Mouse (Mus musculus) frontal cortex, postnatal 14 days (tissue): ENCODE data around the gene Lamb1.
A peak's percentile ranks its signal among the peaks of the same experiment; 100 is the strongest.

ENCODE experiments used
- DNase-seq, 2 experiments: peaks; one replicate each; pipeline ENCODE4 v3.0.0; 2022; ENCODE audit warnings: low spot score in 2 of 2

Lamb1 gene

DNA sequence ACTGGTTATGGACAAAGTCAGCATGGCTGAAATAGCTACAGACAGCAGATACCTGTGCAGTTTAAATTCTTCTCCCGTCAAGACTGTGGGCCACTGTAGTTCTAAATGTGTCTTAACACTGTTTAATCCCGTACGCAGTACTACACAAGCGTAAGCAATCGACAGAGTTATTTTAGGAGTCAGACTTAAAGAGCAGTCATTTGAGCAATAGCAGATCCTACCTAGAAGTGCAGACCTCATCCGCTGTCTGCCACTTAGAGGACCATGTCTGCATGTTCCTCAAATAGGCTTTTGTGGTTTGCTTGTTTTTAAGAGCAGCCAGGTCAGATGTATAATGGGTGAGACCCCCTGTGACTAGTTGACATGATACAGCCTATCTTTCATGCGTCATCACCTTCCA is 49.3 kb downstream of the Lamb1 start:
- no peak for DNase-seq

- no peak for DNase-seq
These were observed 50.9 kb downstream of the Lamb1 start for GRCm38 (mm10) chr12:31315961-31316360.

GRCm38 (mm10) chr12:31317670-31318408 is 52.8 kb downstream of the Lamb1 start:
- no peak for DNase-seq

DNA sequence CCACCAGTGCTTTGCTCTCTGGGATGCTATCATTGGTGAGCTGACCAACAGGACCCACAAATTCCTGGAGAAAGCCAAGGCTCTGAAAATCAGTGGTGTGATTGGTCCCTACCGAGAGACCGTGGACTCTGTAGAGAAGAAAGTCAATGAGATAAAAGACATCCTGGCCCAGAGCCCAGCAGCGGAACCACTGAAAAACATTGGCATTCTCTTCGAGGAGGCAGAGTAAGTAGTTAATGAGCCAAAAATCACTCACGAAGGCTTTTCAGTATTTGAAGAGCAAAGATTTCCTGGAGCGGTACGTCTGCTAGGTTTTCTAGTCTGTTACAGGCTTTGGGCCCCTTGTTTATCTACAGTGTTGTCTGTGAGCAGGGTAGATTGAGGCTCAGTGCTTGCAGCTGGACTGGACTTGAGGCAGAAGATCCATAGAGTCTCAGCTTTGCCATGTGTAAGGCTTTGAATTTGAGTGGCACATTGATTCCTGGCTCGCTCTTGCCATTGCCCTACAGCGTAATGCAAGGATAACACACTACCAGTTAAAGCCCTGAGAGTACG is 53.5 kb downstream of the Lamb1 start:
- DNase-seq: no peak

- DNase-seq: no peak
These were observed 55.8 kb downstream of the Lamb1 start for GRCm38 (mm10) chr12:31320817-31321216.

DNA sequence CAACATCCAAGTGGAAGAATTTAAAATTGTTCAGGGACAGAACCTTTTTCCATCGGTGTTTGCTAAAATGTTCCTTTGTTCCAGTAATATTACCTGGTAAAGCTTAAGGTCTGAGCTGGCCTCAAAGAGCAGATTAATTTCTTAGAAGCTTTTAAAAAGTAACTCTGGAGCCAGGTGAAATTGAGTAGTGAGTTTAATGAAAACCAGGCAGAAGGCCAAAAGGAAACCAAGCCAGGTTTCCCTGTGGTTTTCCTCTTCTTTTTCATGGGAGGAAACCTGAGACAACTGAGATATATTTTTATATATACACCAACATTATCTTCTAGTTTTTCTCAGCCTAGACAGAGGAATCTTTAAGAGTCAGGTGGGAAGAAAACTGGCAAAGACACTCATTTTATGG is 56.5 kb downstream of the Lamb1 start:
- no peak for DNase-seq

DNA sequence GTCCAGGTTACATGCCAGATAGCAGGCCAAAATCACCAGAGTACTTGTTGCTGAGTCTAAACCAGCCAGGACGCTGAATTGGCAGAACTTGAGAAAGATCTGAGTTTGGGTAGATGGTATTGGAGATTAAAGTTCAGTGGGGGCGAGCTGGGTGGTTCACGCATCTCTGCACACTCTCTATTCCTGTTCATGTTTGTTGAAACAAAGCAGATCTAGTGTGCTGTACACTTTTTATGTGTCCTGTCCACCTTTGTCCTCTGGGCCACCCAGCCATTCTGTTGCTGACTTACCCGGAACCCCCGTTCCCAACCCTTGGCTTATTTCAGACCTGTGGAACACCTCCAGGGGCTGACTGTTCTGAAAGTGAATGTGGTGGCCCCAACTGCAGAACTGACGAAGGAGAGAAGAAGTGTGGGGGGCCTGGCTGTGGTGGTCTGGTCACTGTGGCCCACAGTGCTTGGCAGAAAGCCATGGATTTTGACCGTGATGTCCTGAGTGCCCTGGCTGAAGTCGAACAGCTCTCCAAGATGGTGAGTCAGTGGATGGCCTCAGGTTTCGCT is 58.2 kb downstream of the Lamb1 start:
- DNase-seq: no peak

- DNase-seq: no peak
These were observed 62.1 kb downstream of the Lamb1 start for GRCm38 (mm10) chr12:31327139-31327538.

GRCm38 (mm10) chr12:31333261-31333660 is 68.2 kb downstream of the Lamb1 start:
- no peak for DNase-seq

DNA sequence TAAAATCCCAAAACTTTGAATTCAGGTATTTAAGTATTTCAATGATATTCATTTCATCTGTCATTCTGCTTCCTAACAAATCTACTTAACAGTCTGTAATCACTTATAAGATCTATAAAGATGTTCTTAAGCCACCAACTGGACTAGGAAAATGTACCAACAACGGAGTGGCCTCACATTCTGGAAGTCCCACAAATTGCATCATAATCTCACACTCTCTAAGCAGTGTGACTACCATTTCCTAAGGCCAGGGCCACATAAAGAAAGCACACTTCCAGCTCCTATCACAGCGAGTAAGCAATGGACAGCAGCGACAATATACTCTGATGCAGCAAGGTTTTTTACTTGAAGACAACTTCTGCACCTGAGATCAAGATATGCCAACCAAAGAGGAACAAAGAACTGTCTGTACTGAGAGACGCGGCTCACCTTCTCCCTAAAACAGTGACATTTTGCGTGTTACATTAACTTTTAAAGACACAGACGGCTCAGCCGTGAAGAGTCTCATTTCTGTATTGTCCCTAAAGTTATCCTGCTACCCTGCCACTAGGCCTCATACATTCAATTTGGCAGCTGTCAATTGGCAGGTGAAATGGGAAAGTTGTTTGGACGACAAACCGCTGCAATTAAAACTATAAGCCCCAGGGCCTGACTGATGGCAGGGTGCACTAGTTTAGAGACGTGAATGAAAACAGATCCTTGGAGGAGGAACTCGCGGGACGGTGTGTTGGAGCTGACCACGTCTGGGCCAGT is 85.3 kb downstream of the Lamb1 start:
- no peak for DNase-seq

DNA sequence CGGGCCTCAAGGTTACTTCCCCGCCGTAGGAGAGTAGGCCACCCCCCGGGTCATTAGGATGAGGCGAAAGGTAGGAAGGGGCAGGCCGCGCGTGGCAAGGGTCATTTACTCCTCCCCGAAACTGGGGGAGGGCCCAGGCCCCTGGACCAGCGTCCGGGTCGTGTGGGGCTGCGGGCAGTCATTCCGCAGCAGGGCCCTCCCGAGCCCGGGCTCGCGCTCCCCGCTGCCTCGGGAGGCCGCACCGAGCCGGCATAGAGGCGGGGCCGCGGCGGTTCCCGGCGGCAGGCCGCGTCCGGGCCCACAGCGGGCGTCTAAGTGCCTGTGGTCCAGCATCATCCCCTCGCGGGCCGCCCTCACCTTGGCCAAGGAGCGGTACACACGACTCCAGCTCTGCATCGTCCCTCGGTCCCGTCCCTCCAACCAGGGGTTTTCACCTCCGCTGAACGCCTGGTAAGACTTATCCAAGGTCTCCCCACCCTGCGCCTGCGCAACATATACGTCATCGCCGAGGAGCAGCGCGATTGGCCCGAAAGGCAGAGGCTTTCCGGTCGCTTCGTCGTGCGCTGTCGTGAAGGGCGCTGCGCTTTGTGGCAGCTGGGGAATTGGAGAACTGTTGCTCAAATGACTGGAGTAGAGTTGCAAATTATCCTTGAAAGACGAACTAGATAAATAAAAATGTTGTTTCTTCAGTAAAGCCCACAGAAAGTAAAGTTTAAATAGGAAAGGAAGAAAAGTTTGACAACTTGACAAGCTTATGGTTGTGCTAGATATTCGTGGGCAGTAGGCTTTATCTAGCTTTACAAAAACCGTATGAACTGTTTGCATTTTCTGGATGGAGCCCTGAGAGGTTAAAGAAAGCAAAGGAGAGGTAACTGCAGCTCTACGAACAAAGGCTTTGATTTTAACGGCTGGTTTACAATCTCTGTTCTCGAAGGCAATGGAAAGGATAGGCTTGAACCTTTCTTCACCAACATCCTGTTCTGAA is 86.2 kb downstream of the Lamb1 start, which contains the start of gene Dld:
Dld (minus strand) TSS at position 510 of the 985 bp plus-strand sequence.
- peak; percentile 93 to 97 for DNase-seq

DNA sequence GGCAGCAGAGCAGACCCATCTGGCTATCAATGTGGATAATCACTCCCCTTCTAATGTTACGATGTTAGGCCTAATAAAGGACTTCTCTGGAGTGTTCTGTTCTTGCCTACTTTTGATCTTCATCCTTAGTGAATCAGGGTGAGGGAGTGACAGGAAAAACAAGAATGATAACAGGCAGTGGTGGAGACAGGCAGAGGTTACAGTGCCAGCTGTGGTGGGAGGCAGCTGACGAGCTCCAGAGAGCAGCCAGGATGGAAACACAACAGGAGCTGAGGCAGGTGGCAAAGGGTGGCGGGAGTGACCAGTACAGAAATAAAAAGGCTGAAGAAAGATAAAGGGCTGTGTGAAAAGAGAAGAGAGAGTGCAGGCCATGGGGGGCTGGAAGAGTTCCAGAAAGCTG is 101.4 kb downstream of the Lamb1 start:
- DNase-seq: no peak

GRCm38 (mm10) chr12:31367721-31368120 is 102.7 kb downstream of the Lamb1 start:
- no peak for DNase-seq

DNA sequence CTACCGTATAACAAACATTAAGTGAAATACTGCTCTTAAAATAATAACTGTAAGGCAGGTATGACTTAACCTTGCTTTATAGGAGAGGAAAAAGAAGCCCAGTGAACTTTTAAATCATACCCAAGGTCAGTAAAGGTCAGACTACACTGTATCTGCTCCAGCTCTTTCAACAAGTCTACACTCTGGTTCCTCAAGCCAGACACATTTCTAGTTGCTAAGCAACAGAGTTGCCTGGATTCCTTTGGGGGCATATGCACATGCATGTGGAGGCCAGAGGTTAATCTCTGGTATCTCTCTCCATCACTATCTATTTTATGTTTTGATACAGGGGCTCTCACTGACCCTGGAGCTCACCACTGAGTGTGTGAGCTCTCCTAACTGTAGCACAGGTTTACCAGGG is 104.1 kb downstream of the Lamb1 start:
- DNase-seq: no peak

DNA sequence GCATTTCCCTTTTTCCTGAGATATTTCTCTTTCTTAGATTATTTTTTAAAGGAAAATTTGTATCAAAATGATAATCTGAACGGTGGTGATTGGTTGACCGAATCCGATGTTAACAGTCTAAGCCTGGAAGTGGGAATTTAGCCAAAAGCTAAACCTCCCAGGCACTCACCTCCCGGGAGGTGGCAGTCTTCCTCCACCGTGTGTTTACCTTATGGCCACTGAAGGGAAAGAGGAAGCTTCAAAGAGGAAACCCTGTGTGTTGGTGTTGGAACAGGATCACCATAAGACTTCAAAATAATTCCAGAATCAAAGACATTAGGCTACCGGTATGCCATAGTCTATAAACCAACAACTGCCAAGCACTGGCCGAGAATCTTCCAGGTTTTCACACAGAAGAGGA is 104.6 kb downstream of the Lamb1 start:
- no peak for DNase-seq

DNA sequence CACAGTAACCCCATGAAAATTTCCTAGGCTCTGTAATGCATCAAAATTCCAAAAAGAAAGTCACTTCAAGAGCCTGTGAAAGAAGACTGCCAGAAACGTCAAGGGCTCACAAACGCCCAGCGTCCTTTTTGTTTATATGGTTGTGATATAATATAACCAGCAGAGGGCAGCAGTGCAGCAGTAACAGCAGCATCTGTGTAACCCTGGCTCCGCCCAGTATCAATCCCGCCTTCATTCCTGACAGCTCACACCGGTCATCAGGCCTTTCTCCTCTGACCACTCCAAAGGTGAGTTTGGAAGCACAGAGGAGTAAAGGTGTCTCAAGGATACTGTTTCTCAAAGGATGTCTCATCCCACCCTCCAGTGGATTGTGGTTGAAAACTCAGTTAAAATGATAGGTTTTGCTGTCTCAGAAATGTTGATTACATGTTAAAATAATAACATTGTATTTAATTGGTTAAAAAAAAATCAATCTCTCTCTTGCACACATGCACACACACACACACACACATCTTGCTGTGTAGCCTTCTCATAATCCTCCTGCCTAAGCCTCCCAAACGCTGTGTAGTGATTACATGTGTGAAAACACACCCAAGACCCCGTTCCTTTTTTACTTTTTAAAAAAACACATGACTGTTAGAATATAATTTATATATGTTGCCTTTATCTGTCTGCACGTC is 109.7 kb downstream of the Lamb1 start:
- peak; percentile 34 to 45 for DNase-seq

GRCm38 (mm10) chr12:31375283-31375615 is 110.2 kb downstream of the Lamb1 start:
- no peak for DNase-seq

DNA sequence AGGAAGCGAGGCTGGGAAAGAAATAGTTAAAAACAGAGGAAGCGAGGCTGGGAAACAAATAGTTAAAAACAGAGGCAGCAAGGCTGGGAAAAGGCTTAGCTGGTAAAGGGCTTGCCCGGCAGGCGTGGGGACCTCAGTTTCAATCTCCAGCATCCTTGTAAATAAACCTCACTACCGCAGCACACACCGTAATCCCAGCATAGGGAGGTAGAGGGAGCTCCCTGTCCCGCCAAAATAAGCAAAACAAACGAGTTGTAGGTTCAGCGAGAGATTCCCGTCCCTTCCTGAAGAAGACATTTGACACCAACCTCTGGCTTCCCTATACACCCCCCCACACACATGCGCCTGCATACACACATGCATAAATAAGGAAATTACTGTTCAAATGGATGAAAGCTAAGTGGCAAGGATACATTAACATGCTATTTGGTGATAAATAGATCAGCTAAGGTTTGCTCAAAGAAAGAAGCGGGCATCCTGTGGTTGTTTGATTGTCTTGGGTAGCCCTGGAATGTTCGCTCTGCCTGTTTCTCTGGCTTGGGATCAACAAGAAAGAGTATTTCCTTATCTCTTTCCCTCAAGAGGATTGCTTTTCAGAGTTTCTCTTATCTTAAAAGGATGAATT is 111.4 kb downstream of the Lamb1 start:
- DNase-seq: no peak

- DNase-seq: no peak
These were observed 112.2 kb downstream of the Lamb1 start for GRCm38 (mm10) chr12:31377241-31377640.
